Mouse (Mus musculus): ENCODE measurements around the gene Enpp1.

Gene Enpp1

DNA sequence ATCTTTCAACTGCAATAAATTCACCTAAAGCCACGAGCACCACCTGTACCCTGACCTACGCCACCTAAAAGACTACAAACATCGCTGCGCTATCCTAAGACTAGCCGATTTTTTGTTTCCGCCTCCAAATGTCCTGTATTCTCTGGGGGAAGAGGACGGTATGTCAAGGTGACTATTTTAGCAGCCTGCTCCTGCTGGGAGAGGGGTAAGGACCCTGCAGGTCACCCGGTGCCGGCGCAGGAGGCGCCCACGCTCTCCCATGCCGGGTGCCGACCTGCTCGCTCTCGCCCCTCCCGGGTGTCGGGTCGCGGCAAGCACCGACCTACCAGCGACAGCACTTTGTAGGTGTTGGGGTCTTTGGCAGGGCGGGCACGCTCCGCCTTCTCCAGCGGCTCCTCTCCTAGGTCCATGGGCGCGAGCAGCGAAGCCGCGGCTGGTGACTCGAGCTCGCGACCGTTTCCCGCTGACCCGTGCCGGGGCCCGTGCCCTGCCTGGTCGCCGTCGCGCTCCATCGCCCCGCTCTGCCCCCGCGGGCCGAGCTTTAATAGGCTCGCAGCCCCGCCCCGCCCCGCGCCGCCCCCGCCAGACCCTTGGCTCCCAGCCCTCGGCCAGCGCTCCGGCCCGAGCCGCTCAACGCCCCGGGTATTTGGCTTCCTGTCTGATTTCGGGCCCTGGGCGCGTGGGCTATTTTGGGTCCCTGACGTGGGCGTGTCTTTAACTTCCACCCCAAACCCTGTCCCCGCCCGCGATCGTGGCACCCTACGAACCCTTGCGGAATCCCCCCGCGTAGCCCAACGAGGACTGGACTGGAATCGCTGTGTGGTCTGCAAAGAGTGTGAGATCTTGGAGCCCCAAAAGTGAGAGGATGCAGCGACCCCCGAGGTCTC, at the start of gene Enpp1:
Enpp1 (minus strand) TSS at position 680 of the 887 bp plus-strand sequence.
- DNase-seq = peak; percentile 72

DNA sequence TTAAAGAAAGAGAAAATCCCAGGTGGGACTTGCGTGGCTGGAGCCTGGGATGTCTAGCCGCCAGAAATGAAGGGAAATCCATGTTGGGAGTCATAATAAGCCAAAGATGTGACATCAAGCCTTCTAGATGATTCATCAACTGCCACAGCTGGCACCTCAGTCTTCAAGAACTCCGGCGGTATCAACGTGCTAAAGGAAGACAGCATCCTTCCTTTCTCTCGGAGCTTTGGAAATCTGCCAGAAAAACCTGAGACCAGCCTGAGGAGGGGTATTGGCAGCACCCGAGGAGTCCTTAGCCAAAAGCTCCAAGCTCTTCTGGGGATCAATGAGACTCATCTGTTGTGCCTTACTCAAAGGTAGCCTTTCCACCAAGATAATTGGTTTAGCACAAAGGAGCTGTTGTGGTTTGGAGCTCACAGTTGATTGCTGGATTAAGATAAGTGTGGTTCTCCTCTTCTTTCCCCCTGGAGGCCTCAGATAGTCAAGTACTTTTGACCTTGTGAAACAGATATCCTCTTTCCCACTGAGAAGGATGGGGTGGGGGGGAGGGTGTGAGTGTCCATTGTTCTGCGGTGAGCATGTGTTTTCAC, 46.5 kb upstream of the Enpp1 start:
- DNase-seq = no peak

DNA sequence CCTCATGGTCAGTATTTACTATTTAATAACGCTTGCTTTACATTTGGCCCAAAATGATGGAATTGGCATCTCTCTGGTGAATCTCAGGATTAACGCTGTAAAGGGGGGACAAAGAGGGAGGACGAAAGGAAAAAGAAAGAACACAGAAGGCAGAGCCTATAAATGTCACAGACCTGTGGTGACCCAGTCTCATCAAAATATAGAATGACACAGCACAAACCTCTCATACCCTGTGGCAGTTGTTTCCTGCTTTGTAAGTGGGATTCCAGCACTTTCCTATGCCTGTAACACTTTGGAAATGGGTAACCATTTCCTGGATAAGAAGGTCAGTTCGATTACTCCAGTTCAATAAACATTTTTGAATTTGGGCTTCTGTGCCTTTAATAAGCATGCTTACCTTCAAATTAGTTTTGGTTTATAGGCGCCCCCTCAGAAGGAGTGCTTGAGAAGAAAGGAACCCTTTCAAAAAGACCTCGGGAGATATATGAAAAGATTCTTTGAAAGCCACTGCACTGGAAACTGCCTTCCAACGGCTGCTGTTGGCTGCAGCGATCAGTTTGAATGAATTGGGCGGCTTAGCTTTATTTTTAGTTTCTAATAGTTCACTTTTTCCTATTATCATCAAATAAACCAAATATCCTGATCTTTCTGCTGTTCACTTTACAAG, 43.0 kb upstream of the Enpp1 start:
- no peak for DNase-seq

DNA sequence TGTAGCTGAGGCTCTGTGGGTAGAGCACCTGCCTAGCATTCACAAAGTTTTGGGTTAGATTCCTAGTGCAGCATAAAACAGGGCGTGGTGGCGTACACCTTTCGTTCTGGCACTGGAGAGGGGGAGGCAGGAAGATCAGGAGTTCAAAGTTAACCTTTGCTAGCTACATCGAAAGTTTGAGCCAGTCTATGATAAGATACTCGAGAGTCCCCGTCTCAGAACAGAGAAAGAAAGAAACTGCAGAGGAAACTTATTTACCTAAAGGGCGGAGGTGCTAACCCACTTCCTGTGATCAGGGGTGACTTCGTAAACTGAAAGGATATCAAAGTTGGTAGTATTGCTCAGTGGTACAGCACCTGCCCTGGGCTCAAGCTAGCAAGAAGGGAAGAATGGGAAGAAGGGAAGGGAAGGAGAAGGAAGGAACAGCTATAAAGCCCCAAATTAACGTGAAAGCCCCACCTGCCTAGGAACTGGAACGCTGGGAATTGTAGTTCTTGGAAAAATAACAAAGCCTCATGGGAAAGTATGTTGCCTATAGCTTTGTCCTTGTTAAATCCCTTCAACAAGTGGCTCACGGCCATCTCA, 42.4 kb upstream of the Enpp1 start:
- peak; percentile 56 for DNase-seq

DNA sequence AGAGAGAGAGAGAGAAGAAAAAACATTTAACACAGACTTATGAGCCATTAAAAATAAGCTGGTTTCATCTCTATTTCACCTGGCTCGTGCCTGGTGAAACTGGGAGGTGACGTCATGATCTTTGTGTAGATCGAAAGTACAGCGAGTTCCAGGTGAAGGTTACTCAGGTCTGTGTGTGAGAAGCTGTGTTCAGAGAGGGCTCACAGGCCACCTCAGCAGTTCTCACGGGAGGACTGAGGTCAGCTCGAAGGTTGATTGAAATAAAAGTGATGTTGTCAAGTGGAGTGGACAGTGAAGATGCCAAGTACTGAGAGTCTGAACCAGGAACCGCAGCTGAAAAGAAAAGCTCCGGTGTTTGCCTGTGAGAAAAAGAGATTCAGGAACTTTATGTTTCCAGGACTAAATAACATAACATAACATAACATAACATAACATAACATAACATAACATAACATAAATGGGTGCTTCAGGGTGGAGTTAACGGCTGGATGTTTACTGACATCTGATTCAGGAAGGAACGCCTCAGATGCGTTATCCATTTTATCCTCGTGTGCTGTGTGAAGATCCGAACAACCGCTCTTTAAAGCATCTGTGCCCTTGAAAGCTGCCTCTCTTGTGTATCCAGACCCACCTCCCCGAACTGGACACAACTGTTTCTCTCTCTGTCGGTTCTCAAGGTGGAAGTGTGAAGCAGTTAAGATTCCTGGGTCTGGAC, 41.7 kb upstream of the Enpp1 start:
- peak; percentile 30 for DNase-seq

DNA sequence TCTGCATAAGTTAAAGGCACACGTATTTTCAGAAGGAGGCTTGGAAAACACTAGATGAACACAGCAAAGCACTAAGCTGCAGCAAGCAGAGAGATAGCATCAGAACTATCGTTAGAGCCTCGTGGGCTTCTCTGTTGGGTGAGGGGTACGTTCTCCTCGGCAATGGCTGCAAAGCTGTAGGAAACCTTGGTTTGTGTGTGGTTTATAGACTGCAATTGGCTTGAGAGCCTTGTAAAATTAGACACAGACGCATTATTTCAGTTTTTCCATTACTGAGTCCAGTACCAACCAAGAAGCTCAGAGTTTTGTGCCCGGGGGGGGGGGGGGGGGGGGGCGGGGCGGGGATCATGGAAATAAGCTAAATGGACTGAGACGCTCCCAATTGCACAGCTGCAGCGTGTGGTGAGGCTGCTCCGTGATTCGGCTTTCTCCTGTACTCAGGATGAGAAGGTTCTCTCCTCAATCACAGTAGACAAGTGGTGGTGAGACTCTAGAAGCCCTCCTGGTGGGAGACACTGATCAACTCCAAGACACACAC, 31.1 kb upstream of the Enpp1 start:
- no peak for DNase-seq

DNA sequence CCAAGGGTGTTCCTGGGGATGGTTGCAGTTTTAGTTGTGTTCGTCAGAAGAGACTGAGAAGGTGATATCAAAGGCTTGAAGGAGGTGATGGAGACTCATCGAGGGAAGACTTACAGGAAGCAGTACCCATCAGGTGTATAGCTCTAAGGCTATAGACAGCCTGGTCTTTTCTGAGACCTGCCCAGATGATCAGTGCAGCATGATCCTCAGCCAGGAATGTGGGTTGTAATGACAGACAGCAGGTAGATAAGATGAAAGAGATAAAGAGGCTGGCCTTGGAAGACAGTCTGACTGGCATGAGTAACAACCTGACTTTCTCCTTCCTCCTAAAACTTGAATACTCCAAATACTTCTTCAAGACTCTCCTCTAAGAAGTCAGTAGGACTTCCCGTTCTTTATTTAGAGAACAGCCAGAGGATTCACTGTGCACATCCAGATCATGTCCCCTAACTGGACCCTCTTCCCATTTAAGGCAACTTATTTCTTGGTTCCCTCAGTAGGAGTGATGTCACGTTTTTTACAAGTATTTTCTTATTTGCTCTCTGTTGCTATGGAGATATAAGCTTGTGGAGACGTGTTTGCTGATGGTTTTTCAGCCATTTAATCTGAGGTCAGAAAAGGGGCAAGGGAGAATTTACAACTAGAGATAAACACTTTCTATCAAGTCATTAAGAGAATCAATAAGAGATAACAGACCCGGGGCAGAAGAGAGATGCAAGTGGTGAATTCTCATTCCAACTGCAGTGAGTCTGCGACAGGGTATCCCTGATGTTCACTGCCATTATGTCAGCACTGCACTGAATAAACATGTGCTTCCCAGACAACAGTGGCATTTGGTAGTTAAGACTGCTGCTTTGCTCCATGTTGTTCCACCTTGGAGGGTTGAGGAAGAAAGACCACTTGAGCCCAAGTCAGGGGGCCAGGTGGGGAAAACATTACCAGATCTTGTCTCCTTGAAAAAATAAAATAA, 29.6 kb upstream of the Enpp1 start:
- DNase-seq = no peak

DNA sequence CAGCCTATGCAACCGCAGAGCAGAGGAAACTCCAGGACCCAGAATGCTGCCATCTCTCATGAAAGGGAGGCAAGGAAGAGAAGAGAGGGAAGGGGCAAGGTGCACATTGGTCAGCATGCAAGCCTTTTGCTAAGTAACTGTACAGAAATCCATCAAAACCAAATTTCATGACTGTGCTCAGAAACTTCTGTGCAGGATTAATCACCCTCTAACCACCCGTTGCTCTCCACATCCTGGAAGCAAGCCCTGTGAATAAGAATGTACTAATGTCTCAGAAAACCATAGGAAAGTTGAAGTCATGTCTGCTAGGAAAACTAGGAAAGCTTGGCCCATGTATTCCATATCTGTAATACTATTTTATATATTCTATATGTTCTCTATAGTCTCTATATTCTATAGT, 27.2 kb upstream of the Enpp1 start:
- no peak for DNase-seq

DNA sequence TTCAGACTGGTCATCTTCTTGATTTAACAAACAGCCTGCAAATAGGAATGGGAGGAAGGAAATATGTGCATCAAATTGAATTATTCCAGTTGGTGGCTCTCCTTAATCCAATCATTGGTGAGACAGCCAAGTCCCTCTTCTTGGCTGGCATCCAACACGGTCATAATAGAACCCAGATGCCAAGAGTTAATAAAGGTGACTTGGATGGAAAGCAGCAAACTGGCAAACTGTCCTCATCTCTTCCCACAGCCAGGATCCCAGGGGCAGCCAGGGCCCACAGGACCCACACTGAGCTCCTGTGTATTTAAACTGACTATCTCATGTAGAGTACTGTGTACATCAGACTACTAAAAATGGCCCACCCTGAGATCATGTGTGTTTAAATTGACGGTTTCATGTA, 26.5 kb upstream of the Enpp1 start:
- DNase-seq = no peak

DNA sequence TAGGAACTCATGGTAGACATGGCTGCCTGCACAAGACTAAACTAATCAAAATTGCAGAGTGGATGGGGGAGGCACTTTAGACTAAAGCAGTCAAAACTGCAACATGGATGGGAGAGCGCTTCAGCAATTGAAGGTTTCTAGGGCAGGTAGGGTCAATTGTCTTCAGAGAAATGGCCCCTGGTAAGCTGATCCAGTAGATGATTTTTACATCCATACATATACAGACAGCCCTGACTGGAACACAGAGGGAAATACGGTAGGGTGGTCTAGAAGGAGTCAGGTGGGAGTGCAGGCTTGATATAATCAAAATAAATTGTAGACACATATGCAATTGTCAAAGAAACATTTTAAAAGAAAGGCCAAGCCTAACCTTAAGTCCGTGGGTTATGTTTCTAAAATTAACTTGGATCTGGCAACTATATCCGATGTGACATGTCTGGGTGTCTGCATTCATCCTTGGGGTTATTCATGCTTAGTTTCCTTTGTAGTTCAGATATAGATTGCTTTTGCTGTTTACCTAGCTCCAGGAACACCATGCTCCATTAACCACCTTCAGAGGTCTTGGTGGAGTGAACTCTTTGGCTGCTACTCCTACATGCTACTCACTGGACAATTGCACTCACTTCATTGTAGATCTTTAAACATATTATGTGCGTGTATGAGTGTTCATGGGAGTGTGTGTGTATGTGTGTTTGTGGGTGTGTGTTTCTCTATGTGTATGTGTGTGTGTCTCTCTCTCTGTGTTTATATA, 23.2 kb upstream of the Enpp1 start:
- DNase-seq = no peak

DNA sequence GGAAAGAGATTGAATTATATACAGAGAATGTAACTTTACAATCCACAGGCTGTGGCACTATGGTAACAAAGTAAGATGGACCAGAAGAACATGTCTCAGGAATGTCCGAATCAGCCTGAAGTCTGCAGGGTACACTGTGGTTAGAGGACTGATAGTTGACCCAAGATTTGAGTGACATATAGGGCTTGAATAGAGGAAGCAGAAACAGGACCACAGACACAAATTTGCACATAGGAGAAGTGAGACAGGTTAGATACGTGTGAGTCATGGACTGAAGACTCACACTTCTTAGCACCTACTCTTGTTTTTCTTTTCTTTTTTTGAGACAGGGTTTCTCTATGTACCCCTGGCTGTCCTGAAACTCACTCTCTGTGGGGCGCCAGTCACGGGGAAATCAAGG, 15.5 kb upstream of the Enpp1 start:
- no peak for DNase-seq

DNA sequence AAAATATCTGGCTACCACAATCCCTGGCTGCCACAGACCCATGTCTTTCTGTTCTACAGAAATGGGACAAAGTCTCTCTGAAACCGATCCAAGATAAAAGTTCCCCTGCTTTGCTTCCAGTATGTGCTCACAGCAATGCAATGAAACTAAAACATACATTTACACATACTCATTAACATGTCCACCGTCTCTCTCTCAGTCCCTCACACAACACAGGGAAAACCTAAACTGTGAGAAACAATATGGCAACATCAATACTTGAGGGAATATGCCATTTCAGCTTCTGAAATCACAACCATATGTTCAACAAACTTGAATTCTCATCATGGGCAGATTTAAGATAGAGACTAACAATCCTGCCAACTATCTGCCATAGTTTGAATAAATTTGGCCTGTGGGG, 13.2 kb upstream of the Enpp1 start:
- no peak for DNase-seq

DNA sequence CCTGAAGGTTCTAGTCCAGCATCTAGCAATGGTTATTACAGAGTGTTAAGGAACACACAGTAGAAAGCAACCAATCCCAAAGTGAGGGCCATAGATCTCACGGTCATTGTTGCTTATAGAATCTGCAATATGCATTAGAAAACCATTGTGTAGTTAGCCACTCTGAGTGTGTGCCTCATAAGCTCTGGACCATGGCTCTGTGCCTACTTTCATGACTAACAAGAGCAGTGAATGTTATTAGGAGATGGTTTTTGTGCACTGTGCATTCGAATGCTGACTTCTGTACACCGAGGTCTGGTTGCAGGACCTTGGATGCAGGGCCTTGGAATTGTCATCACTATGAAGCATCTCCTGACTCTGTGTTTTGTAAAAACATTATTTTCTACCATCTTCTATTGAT, 9.9 kb upstream of the Enpp1 start:
- no peak for DNase-seq

DNA sequence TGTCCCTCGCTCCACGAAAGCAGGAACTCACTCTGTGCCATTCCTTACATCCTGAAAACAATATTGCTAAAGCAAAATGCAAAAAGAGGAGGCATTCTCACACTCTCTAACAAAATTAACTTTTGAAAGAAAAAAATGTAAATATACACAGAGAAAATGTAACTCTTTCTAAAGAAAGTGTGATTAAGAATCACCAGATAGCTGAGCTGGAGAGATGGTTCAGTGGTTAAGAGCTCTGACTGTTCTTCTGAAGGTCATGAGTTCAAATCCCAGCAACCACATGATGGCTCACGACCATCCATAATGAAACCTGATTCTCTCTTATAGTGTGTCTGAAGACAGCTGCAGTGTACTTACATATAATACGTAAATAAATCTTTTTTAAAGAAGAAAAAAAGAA, 7.4 kb upstream of the Enpp1 start:
- no peak for DNase-seq

DNA sequence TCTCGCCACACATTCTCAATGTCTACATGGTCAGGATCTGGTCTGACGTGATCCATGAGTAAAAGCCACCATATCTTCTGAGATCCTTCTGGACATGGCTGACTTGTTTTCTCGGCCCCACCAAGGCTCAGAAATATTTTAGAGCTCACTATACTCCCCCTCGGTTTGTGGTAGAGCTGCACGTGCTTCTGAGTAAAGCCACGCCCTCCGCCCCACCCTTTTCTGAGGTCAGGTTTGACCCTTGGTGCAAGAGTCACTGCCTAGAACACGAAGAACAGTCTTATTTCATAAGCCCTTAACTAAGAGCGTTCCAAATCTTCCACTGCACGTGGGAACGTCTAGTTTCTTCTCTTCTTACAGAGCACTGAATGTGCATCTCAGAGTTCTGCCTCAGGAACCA, 6.8 kb upstream of the Enpp1 start:
- no peak for DNase-seq

DNA sequence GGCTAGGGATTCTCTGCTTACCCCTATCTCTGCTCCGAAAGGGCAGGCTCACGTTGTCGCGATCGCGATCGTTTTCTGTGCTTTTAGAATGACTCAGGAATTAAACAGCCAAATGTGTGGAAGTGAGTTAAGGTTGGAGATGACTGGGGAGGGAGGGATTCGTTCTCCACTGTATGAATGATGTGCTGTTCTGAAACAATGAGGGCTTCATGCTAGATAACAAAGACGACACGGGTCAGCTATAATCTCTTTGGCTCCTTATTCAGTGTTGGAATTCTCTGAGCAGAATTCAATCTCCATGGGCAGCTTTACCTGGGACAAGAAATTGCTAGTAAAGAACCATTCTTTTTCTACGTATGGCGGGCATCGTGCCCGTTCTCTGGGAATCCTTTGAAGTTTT, 6.1 kb upstream of the Enpp1 start:
- DNase-seq = no peak

DNA sequence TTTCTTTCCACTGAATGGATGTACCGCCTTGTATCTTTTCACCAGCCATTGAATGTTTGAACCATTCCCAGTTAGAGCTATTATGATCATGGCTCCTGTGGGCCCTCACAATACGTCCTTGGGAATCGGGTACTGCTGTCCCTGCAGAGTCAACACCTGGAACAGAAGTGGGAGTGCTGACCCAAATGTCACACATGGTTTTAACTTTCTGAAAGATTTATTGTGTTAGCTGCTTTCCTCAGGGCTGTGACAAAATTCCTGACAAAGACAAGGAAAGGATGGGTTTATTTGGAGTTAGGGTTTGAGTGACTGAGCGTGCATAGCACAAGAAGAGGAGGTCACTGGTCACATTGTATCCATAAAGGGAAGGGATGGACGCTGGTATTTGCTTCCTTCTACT, 4.3 kb upstream of the Enpp1 start:
- no peak for DNase-seq

DNA sequence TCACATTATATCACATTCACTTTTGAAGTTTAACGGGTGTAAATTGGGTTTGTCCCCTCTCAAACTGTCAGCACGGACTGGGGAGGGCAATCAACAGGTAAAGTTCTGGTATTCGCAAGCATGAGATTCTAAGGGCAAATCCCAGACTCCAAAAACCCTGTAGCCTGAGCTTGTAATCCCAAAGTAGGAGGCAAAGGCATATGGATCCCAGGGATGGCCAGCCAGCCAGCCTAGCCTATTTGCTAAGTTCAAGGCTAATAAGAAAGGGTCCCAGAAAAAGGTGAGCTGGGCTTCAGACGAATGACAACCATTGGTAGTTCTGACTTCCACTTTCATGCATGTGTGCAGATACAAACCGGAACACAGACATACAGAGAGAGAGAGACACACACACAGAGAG, 942 bp upstream of the Enpp1 start:
- DNase-seq = no peak

DNA sequence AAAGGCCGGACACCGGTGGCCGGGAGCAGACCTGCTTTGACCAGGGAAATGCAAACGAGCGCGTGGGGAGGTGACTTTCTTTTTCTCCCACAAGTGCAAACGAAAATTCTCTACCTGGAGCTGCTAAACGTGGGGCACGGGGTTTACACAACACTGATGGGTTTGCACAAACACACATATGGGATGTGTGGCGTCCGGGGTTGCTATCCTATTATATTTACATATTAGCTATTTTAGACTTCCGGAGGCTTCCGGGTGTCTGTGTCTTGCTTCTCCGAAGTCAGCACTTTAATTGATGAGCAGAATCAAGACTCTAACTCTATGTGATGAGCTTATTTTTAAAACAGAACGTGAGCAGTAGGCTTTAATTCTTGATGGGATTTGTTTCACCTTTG, 405 bp upstream of the Enpp1 start:
- DNase-seq = no peak

DNA sequence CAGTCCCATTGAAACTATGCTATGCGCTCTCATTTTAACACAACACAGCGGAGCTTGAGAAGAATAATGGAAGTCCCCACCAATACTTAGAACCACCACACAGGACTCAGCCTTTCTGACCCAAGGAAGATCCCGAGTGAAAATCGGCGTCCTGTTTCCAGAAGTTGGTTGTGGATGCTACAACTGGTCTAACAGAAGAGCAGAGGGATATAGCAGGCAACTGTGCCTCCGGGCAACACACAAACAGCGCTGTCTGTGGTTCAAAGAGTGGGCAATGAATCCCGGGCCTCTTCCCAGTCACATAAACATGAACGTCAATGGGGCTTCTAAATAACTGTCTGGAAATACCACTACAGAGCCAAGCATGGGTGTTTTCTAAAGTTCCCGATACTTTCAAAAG, 888 bp downstream of the Enpp1 start:
- DNase-seq = no peak

DNA sequence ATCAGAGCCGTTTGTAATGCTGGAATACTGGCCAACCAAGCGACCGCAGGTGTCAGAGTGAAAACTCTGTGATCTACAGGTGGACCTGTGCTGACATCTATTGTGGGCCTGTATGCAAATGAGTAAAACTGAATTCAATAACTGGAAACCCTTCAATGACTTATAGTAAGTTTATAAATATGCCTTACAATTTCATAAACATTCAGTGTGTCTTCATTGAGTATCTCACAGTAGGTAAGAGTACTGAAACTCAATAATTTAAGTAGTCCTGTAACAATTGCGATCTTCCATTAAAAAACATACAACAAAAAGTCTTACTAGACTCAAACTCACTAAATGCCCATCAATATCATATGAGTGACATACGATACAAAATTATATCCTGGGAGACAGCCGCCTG, 1.6 kb downstream of the Enpp1 start:
- no peak for DNase-seq
